Mouse (Mus musculus) cerebral cortex, adult 2 months (tissue): ENCODE data around the gene Ptbp1.

ENCODE experiments used
- WGBS: fragments of 180-500 bp; shearing (Covaris S2); methylation state at CpG from one replicate; pipeline ENCODE4 v1.1.7; 2018; 5-methylcytosine and 5-hydroxymethylcytosine counted together

Ptbp1 gene

GRCm38 (mm10) chr10:79883297-79884084, 29.3 kb downstream of the Ptbp1 start:
- WGBS = 18% methylated on average over 22 of the region's 22 CpGs

DNA sequence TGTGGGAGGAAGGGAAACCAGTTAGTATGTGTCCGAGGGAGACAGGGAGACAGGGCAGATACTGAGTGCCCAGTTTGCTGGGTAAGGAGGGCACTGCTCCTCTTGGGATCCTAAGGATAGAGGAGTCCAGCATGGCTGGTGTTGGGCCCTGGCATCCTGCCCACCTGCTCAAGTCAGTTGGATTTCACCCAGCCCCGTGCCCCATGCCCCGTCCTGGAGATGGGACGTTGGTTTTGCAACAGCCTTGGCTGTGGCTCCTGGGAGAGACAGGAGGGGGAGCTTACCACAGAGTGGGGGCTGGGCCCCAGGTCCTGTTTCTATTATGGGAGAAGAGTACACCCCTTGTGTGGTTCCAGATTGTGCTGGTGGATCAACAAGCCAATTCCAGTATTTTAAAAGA, 30.2 kb downstream of the Ptbp1 start:
- WGBS = 47% methylated on average over 4 of the region's 4 CpGs

- 71% methylated on average over 3 of the region's 3 CpGs for WGBS
These were observed 30.7 kb downstream of the Ptbp1 start for GRCm38 (mm10) chr10:79884938-79885337.

GRCm38 (mm10) chr10:79886054-79886453, 31.8 kb downstream of the Ptbp1 start, which contains the start of gene Elane:
Elane (plus strand) TSS chr10:79886247.
- 85% methylated on average over 6 of the region's 6 CpGs for WGBS

- WGBS = 90% methylated on average over 8 of the region's 8 CpGs
These were observed 32.4 kb downstream of the Ptbp1 start for GRCm38 (mm10) chr10:79886611-79887010.

DNA sequence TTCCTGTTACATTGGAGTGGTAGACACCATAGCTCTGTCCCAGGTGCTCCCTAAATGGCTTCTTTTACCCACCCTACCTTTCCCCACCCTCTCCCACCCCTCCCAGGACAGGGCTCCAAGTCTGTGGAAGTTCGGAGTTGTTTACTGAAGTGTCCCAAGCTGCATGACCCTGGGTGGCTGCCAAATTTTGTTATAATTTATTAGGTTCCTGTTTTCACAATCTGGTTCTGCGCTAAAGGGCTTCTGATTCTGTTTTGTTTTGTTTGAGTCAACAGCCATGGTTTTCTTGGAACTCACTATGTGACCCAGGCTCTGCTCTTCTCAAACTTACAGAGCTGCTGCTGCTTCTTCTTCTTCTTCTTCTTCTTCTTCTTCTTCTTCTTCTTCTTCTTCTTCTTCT, 35.2 kb downstream of the Ptbp1 start:
- WGBS = 85% methylated on average over 2 of the region's 2 CpGs

- WGBS = 52% methylated on average over 5 of the region's 5 CpGs
These were observed 36.4 kb downstream of the Ptbp1 start, which contains the start of gene Cfd for GRCm38 (mm10) chr10:79890670-79891069. Cfd (plus strand) TSS chr10:79890853.

DNA sequence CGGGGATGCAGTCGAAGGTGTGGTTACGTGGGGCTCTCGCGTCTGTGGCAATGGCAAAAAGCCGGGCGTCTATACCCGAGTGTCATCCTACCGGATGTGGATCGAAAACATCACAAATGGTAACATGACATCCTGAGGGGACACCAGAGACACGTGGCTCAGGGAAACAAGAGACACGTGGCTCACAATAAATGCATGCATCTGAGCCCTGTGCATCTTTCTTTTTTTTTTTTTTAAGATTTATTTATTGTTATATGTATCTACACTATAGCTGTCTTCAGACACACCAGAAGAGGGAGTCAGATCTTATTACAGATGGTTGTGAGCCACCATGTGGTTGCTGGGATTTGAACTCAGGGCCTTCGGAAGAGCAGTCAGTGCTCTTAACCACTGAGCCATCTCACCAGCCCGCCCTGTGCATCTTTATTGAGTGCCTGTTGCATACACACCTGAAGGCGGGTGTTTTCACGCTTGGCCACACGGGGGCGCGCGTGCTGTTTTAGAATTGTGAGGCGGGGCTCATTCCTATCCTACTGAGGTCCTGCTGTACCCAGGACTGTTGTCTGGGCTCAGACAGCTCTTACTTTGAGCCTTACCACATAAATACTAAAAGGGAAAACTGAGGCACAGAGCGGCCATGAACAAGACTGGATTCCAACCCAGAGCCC, 38.4 kb downstream of the Ptbp1 start:
- WGBS = 44% methylated on average over 22 of the region's 22 CpGs

GRCm38 (mm10) chr10:79896306-79896705, 42.1 kb downstream of the Ptbp1 start:
- WGBS = 74% methylated on average over 16 of the region's 16 CpGs

DNA sequence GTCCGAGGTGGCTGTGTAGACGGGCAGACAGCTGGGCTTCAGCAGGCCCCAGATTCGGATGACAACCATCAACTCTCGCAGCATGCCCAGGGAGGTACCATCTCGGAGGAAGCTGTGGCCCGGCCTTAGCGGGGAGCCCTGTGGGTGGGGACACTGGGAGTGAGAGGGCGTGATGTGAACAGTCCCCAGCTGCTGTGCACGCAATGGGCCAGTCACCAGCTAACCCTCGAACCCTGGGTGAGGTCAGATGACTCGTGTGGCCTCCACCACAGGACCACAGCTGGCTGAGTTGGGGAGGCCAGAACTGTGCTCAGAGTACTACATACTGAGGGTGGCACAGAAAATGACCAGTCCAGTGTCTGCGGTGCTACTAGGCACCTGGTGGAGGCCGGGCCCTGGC, 42.6 kb downstream of the Ptbp1 start:
- 85% methylated on average over 13 of the region's 13 CpGs for WGBS

GRCm38 (mm10) chr10:79897316-79898245, 43.4 kb downstream of the Ptbp1 start:
- 66% methylated on average over 20 of the region's 20 CpGs for WGBS

DNA sequence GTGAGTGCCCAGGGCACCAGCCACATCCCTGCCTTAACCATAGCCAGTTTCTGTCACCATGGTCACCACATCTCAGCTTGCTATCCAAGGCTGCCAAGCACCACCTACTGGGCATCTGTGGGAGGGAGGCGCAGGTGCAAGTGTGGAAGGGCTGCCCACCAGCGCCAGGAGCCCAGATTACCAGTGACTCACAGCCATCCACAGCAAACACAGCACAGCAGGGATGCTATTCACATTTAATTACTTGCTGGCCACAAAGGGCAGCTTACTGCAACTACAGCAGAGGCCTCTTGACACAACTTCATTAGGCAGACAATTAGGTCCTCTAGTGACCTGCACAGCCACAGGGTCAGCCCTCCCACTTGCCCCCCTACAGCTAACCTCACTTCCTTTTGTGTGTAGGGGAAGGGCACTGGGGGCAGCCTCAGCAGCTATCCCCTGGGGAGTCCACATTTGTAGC, 46.8 kb downstream of the Ptbp1 start:
- 21% methylated on average over 2 of the region's 2 CpGs for WGBS

DNA sequence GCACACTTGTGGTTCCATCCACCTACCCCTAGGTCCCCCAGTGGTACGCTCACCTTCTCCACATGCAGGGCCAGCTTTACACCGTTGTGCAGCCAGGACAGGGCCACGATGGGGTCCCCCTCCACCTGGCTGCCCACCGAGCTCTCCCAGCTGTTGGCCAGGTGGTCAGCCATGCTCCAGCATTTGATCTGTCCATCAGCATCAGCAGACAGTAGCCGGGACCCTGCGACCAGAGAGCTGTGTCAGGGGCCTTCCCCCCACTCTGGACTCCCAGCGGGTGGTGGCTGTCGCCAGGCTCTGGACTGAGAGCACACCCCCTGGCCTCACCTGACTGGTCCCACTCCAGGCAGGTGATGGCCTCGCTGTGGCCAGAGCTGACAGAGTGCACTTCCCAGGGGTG, 52.5 kb downstream of the Ptbp1 start:
- WGBS = 94% methylated on average over 9 of the region's 9 CpGs

GRCm38 (mm10) chr10:79907415-79907814, 53.2 kb downstream of the Ptbp1 start:
- WGBS = 94% methylated on average over 10 of the region's 10 CpGs

- WGBS = 1% methylated on average over 52 of the region's 52 CpGs
These were observed 54.2 kb downstream of the Ptbp1 start, which contains the start of gene Med16 for GRCm38 (mm10) chr10:79908167-79909091. Med16 (minus strand) TSS chr10:79908923.

DNA sequence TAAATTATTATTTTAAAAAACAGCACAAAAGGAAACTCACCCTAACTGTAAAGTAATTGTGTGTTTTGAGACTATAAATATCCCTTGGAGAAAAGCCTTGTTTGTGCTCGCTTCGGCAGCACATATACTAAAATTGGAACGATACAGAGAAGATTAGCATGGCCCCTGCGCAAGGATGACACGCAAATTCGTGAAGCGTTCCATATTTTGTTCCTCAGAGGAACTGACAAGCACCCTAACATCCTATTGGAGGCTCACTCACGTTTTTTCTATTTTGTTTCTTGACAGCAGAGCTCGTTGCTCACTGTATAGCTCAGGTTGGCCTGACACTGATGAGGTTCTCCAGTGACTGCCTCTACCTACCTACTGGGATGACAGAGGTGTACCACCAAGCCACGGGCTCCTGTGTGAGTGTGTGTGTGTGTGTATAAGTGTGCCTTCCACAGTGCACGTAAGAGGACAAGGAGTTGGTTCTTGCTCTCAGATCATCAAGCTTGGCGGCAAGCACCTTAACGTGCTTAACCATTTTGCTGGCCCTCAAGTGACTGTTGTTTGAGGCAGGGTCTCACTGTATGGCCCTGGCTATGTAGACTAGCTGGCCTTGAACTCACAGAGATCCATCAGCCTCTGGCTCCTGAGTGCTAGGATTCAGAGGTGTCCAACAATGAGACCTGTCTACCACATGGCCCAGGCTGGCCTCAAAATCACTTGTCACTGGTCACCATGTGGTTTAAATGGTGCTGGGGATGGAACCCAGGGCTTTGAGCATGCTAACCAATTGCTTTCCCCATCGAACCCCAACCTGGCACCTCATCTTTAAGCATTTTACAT, 55.1 kb downstream of the Ptbp1 start:
- WGBS = 16% methylated on average over 14 of the region's 14 CpGs

- WGBS = 92% methylated on average over 4 of the region's 4 CpGs
These were observed 56.3 kb downstream of the Ptbp1 start, which contains the start of gene Gm26602 for GRCm38 (mm10) chr10:79910556-79910955. Gm26602 (plus strand) TSS chr10:79910856.

DNA sequence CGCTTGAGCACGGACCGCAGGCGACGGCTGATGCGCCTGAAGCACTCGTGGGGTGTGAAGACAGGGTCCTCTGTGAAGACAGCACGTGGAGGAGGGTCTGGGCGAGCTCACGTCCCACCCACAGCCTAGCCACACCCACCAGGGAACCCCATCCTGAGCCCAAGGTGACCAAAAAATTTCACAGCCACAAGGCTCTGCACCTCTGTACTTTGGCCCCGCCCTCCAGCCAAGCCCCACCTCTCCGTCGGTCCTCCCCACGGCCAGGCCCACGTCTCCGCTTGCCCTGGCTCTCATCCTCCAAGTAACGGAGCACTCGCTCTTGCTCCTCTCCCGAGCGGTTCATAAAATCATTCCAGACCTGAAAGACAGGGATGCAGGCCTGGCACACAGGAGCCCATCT, 58.2 kb downstream of the Ptbp1 start:
- 76% methylated on average over 20 of the region's 20 CpGs for WGBS
